Mouse (Mus musculus): ENCODE measurements around the gene Cdk5.
A peak's percentile ranks its signal among the peaks of the same experiment; 100 is the strongest.
"Not testable (repeated sequence)": the region's sequence is repeated elsewhere in the genome, so short reads cannot be mapped to it uniquely, and the experiment has no call there.

Cdk5 gene

DNA sequence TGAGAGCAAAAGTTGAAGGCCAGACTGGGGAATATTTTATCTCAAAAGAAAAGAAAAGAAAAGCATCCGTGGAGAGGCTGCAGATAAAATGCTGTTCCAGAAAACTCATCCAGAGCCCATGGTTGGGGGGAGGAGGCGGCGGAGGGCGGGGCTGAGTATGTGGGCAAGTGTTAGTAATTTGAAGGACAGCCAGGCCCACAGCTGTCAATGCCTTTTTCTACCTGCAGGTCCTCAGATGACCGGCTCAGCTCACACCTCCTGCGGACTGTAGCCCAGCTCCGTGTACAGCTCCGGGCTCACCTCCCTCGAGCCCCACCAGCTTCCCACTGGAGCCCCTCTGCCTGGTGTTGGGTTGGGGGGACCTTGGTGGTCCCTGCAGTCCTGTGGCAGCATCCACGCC lies 23.6 kb downstream of the Cdk5 start:
- no peak for ATAC-seq (ENCODE audit: low TSS enrichment)

DNA sequence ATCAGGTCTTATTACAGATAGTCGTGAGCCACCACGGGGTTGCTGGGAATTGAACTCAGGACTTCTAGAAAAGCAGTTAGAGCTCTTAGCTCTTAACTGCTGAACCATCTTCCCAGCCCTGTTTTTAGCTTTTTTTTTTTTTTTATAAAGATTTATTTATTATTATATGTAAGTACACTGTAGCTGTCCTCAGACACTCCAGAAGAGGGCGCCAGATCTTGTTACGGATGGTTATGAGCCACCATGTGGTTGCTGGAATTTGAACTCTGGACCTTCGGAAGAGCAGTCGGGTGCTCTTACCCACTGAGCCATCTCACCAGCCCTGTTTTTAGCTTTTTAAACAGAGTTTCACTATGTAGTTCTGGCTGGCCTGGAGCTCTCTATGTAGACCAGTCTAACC lies 27.1 kb downstream of the Cdk5 start:
- ATAC-seq (ENCODE audit: low TSS enrichment) = not testable (repeated sequence)

DNA sequence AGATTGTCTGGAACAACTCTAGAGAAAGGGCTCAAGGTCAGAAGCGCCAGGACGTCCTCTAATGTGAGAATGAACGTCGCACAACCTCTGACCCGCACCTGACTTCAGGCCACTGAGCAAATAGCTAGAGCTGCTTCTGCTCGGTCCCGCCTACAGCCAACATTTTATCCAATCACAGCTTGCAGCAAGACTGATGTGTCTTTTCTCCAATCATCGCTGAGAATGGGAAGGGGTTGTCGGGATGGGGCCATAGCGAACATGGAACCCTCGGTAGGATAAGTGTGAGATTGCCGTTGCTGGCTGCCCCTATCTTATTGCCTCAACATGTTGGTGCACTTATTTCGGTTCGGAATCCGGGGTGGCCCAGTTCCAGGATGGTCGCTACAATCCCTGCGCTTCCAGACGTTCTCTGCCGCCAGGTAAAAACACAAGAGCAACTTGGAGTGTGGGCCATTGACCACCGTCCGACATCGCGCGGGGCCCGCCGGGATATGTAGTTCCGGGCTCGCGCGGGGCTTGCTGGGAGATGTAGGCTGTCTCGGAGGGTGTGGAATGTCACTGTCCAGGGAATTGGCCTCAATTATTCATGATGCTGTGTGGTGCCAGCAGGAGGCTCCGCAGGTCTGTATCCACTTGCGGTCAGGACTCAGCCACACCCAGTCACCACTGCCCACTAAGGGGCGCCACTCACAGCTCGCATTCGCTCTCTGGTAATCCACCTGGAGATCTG lies 29.0 kb downstream of the Cdk5 start:
- peak; percentile 95 for ATAC-seq (ENCODE audit: low TSS enrichment)

DNA sequence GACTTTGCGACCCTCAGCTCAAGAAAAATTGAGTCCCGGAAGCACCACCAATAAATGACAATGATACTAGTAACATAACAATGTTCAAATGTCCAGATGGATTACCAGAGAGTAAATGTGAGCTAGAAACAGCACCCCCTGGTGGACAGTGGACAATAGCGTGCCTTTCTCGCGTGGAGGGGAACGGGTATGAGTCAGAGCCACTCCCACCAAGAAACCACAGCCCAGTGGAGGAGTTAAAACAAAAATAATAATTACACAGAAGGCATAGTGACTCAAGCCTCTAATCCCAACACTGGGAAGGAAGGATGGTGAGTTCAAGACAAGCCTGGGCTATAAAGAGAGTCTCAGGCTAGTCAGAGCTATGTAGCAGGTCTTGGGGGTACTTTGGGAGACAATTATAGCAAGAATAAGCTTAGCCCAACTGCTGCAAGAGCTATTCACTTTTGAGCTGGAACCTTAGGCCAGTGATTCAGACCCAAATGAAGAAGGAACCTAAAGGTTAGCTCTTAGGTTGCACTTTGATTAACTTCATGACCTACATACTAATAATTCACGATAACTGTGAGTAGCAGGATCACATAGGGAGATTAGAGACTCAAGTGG lies 29.8 kb downstream of the Cdk5 start, which contains the start of gene Abcb8:
Gene Abcb8, plus strand, starts transcription at position 272 of the 606 bp plus-strand sequence.
- ATAC-seq (ENCODE audit: low TSS enrichment) = peak; percentile 45

DNA sequence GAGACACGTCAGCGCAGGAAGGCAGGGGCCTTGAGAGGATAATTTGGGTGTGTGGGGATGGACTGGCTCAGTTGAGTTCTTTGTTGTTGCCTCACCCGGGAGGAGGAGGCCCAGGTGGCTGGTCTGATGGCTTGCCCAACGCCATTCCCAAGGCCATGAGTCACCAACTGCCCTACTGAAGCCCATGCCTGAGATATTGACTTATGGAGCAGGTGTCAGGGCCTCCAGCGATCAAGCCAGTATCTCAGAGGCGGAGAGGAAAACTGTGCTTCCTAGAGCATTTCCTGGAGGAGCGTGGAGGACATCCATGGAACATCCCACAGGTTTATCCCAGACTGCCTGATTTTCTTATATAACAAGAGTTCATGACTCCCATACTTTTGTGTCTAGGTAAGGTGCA lies 30.6 kb downstream of the Cdk5 start:
- no peak for ATAC-seq (ENCODE audit: low TSS enrichment)

DNA sequence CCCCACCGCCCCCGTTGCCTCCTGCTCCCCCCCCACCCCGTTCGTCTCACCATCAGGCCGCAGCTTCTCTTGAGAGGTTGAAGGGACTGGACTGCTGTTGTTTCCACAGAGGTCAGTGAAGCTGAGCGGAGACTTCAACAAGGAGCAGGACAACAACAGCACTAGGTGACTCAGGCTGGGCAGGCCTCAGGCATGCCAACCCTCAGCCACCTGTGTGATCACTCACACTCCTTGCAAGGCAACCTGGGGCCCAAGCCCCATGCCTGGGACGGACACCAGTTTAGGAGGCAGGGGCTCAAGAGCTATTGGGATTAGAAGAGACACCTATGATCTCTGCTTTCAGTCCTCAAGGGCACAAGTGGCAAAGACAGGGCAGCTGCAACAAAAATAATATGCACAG lies 31.5 kb downstream of the Cdk5 start, which contains the start of gene Atg9b:
Gene Atg9b, minus strand, starts transcription at position 280 of the 400 bp plus-strand sequence.
- ATAC-seq (ENCODE audit: low TSS enrichment) = no peak

DNA sequence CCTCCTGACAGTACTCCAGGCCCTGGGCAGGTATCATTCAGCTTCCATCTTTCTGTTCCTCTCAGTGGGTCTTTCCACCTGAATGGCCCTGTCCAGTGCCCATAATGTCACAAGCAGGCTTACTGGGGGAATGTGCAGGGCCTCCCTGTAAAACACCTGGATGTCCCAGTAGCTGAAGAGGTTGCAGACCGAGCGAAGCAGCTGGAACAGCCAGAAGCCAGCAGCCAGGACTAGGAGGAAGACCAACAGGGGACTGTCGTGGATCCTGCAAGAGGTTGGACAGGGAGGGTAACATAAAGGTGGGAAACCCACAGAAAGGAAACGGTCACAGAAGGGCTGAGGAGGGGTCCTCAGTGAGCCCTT lies 33.7 kb downstream of the Cdk5 start:
- no peak for ATAC-seq (ENCODE audit: low TSS enrichment)

DNA sequence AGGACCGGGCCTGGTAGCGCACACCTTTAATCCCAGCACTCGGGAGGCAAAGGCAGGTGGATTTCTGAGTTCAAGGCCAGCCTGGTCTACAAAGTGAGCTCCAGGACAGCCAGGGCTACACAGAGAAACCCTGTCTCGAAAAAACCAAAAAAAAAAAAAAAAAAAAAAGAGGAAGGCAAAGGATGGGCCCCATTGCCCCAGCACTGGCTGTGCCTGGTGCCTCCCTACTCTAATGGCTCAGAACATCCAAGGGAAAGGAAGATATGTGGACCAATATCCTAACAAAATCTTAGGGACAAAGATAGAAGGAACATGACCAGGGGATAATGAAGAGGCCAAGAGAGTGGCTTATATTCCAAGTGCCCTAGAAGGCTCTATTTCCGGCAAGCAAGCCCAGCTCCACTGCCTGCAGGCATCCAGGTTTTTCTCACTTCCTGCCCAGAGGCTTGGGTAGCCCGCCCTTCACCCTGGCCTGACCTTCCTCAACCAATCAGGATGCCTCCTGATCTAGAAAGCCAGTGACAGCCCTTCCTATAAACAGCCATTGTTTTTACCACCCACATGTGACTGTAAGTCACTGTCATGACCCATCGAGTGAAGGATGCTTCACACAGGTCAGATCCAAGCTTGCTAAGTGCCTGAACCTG lies 34.2 kb downstream of the Cdk5 start:
- ATAC-seq (ENCODE audit: low TSS enrichment) = no peak

DNA sequence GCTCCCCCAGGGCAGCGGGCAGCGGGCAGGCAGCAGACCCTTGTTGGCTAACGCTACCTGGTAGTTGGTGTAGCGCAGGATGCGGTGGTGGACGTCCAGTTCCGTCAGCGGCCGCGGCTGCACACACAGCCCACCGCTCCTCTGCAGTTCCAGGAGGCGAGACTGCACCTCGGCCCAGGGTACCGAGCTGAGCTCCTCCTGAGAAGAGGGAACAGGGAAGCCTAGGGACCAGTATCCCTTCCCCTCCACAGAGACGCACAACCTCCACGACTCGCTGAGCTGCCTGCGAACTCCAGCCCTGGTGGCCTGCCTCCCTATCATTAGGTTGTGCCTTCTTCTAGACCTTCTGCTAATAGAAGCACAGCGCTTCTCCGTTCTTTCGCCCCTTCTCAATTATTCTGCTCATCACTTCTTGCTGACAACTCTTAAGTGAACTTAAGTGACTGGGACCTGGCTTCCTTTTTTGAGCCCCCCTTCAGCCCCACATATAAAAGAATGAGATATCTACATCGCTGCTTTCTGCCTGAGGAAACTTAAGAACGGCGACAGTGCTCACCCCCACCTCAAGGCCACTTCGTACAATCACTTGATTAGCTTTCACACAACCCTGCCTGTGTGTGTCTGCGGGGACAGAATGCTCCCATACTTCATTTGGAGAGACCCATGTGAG lies 34.9 kb downstream of the Cdk5 start:
- no peak for ATAC-seq (ENCODE audit: low TSS enrichment)

DNA sequence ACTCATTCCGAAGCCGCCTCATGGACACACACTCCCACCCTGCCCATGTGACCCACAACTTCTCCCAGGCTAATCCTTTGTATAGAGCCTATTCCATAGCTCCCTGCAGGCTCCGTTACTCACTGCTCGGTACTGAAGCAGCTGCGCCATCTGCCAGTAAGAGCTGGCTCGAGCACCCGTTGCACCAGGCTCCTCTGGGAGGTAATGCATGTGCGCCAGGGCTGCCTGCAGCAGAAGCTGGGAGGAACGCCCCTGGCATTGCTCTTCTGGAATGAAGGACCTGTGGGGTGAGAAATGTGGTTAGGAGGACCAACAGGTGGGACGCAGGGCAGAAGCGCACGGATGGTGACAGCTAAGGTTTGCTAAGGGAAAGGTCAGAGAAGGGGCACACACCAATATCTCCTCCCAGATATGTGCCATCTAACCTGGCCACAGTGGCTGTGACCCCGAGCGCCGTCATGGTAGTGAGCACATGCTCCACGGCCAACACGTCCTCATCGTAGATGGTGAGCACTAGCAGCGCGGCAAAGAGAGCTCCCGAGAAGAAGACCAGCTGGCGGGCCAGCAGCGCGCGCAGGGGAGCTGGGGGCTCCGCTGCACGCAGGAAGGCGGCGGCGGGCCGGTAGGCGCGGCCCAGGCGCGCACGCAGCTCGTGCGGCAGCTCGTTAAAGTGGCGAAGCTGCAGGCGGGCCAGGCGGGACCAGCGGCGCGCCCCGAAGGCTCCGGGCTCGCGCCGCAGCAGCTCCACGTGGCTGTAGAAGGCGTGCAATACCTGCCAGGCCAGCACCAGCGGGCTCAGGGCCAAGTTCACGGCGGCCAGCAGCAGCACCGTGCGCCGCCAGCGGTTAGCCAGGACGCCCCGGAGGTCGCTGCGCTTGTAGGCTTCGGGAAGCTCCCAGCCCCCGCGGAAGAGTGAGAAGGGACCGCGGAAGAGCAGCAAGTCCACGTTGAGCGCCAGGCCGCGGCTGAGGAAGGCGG lies 35.8 kb downstream of the Cdk5 start:
- peak; percentile 65 for ATAC-seq (ENCODE audit: low TSS enrichment)

DNA sequence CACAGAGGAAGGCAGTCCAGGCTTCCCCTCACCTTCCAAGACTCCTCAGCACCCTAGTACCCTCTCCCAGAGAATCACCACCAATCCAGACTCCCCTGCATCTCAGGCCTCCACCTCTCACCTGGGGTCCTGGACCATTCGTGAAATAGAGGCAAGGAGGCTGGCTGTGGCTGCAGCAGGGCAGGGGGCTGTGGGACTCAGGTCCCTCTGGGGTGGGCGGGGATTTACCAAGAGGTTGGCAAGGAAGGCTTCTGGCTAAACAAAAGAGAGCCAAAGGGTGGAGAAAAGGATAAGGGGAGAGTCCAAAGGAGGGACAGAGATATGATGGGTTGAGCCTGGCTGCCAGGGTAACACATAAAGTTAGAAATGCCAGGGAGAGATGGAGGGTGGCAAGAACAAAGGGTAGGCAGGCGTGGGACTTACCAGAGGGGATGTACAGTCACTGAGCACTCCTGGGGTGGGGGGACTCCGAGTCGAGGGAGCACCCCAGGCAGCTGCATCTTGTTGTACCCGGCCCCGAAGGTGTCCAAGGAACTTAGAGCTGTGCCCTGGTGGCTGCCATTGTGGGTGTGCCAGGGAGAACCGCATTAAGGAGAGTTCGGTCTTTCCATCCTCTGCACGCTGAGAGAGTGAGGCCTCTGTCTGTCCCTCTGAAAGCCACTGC lies 37.3 kb downstream of the Cdk5 start:
- ATAC-seq (ENCODE audit: low TSS enrichment) = no peak

DNA sequence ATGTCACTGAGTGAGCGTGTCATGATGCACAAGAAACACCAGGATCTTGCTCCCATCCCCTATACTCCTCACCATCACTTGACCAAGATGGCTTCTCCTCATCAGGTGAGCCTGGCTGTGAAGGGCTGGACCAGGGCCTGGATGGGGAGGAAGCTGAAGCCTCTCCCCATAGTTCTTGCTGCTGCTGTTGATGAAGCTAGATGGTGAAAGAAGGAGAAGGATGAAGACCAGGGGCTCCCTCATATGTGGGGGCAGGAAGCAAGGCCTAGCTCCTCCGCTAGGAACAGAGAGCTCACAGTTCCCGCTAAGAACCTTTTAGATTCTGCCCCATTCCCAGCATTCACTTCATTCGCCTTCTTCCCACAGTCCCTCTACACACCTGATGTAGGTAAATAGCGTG lies 38.0 kb downstream of the Cdk5 start:
- ATAC-seq (ENCODE audit: low TSS enrichment) = no peak

DNA sequence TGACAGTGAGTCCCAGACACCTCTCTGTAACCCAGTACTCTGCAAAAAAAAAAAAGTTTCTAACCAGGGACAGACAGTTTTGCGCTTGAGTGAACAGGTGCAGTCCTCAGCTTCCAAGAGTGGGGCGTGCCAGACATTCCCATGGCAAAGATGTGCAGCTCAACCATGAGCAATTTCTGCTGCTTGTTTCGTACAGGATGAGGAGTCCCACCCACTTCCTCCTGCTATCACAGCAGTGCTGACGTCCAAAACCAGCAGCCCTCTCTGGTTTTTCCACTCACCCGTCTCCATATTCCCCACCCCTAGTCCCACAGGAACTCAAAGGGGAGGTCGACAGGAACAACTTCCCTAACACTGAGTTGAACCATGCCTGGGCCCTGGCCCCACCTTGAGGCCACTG lies 38.9 kb downstream of the Cdk5 start:
- peak; percentile 29 for ATAC-seq (ENCODE audit: low TSS enrichment)

- ATAC-seq (ENCODE audit: low TSS enrichment) = peak; percentile 46
Measured at GRCm38 (mm10) chr5:24383026-24383859, 40.1 kb downstream of the Cdk5 start.

DNA sequence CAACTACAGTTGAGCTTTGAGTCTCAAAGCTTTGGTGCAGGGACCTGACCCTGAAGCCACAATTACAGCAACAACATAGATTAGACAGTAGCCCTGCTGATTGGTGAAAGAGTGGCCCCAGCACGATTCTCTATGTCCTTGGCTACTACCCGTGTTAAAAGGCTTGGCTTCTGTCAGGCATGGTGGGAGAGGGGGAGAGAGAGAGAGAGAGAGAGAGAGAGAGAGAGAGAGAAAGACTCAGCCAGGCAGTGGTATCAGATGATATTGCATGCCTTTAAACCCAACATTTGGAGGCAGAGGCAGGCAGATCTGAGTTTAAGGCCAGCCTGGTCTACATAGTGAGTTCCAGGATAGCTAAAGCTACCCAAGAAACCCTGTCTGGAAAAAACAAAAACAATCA lies 41.3 kb downstream of the Cdk5 start:
- ATAC-seq (ENCODE audit: low TSS enrichment) = no peak

DNA sequence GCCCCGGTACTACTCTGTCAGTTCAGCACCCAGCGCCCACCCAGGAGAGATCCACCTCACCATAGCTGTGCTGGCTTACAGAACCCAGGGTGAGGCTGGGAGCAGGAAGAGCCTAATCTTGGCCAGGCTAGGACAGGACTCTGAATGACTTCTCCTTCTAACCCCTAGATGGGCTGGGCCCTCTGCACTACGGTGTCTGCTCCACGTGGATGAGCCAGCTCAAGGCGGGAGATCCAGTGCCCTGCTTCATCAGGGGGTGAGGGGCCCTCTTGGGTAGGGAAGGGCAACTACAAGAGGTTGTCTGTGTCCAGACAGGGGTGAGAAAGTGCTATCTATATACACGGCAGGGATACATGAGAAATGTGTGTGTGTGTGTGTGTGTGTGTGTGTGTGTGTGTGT lies 41.8 kb downstream of the Cdk5 start:
- ATAC-seq (ENCODE audit: low TSS enrichment) = no peak

- no peak for ATAC-seq (ENCODE audit: low TSS enrichment)
Measured at GRCm38 (mm10) chr5:24380499-24380898, 42.8 kb downstream of the Cdk5 start.

- no peak for ATAC-seq (ENCODE audit: low TSS enrichment)
Measured at GRCm38 (mm10) chr5:24379501-24379900, 43.8 kb downstream of the Cdk5 start.

- ATAC-seq (ENCODE audit: low TSS enrichment) = no peak
Measured at GRCm38 (mm10) chr5:24378700-24379099, 44.6 kb downstream of the Cdk5 start.

All from frontal cortex, adult (tissue).